Mouse (Mus musculus) ZHBTc4 (cell line): ENCODE results near the gene Styxl1.

Experiments
- DNase-seq: peaks from one replicate; pipeline ENCODE4 v3.0.0-alpha.2; 2011; ENCODE audit warnings: low read depth, low spot score

Styxl1 gene

DNA sequence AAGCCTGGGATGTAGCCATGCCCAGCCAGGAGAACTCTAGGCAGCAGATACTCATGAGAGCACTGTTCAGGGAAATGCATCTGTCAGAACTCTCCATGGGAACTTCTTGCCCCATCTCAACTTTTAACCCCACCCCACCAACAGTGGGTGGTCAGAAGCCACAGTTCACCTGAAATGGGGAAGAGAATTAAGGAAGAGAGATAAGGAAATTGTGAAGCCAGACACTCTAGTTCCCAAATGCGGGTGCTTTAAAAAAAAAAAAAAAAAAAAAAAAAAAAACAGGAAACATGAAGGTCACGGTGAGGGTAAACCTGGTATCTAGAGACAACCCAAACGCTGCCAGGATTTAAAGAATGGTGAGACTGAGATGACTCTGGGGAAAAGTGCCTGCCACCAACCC is 5.7 kb downstream of the Styxl1 start:
- DNase-seq = no peak

DNA sequence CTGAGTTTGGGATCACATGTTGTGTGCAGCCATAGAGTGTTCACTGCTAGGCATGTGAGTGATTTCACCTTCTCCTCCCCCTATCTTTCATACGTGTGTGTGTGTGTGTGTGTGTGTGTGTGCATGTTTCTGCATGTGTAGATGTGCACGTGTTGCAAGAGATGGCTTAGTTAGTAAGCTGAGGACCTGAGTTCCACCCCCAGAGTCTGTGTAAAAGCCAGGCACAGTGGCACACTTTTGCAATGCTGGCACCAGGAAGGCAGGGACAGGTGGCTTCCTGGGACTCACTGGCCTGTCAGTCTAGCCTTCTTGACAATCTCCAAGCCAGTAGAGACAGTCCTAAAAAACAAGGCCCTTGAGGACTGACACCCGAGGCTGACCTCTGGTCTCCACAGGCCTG is 13.2 kb downstream of the Styxl1 start:
- no peak for DNase-seq

DNA sequence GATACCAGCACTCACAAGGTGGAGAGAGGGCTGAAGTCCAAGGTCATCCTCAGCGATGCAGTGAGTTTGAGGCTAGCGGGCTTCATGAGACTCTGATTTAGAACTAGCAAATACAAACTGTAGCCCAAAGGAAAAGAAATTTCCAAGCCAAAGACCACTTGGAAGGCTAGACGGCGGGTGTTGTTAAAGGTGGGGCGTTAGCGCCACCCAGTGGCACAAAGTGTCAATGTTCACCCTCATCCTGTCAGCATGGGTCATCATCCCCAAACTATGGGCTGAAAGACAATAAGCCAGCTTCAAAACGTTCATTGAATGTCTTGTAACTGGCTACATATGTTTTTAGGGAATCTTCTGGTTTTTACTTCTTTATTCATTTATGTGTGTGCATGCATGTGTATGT is 14.7 kb downstream of the Styxl1 start:
- peak; percentile 82 for DNase-seq

DNA sequence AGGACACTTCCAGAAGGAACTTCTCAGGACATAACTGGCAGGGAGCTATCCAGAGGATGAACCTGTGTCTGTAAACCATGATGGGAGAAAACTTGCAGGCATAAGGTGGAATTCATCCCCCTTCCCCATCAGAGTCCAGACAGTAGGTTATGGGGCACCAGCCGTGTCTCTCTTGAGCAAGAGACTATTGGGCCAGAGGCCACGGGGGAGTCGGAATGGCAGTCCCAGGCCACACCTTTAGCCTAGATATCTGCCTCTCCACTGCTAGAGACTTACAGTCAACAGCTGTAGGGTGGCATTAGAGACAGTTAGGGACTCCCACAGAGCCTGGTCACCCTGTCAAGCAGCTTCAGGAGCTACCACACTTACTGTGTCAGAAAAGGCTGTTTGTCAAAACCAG is 16.3 kb downstream of the Styxl1 start:
- DNase-seq = no peak

DNA sequence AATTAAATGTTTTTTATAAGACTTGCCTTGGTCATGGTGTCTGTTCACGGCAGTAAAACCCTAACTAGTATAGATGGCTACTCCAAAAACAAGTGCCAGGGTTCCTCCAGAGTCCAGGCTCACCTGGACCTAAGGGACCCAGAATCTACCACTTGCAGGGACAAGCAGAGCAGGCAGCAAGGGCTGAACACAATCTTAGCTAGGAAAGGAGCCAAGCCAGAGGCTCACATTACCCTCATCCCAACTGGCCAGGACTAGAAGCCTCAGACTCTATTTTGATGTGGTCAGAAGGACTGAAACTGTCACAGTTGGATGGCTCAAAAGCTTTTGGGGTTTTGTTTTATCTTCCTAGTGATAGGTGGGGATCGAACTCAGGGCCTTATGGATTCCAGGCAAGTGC is 26.6 kb downstream of the Styxl1 start:
- DNase-seq = no peak

DNA sequence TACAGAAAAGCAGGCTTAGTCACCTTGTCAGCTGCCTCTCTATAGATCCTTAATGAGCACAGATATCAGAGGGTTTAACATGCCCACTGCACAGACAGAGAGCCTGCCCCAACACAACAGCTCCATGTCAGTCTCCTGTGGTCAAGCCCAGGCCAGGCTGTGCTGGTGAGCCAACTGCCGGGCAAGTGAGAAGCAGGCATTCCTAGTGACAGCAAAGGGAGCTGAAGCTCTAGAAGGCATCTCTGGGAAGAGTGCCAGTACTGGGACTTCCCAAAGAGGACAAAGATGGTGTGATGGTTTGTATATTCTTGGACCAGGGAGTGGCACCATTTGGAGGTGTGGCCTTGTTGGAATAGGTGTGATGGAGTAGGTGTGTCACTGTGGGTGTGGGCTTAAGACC is 27.1 kb downstream of the Styxl1 start:
- DNase-seq = no peak

DNA sequence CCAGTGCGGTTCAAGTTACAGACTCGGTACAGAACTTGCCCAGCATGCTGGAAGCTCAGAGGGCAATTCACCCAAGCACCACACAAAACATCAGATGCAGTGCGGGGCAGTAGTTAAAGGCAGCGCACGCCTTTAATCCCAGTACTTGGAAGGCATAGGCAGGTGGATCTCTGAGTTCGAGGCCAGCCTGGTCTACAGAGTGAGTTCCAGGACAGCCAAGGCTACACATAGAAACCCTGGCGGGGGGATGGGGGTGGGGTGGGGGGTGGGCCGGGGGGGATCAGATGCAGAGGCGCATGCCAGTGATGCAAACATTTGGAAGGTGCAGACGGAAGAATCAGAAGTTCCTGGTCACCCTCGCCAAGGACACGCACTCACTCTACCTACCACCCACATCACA is 33.4 kb downstream of the Styxl1 start:
- no peak for DNase-seq

DNA sequence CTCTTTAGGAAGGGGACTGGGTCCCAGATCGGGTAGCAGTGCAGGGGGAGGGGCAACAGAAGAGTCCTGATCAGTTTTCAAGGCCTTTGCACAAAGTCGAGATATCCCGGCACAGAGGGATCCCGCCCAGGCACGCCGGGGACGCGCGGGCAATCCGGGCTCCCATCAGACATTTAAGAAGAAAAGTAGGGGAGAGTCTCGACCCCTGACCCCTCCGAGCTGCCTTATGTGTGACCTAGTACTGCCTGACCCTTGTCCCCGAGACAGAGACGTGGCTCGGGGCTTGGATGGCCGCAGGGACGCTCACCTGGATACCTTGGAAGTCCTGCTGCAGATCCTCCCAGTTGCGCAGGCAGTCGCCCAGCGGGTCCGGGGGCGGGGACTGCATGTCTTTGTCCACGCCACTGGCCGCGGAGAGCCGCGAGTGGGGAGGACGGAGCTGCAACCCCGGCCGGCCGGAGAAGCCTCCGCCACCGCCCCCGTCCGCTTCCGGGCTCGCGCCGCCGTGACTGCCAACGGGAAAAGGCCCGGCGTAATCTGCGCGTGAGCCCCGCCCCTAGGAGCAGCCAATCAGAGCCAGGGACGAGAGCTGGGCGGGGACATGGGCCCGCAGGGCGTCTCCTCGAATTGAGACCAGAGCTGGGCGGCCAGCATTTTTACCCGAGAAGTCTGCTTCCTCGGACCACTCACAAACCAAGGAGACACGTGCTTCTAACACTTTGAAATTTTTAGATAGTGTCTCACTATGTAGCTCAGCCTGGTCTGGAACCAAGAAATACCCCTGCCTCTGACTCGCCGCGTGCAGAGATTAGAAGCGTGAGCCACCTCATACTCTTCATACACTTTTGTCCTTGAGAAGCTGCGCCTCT is 34.2 kb downstream of the Styxl1 start, which contains the start of gene Tmem120a:
Tmem120a (minus strand) TSS at position 708 of the 869 bp plus-strand sequence.
- peak; percentile 96 for DNase-seq

DNA sequence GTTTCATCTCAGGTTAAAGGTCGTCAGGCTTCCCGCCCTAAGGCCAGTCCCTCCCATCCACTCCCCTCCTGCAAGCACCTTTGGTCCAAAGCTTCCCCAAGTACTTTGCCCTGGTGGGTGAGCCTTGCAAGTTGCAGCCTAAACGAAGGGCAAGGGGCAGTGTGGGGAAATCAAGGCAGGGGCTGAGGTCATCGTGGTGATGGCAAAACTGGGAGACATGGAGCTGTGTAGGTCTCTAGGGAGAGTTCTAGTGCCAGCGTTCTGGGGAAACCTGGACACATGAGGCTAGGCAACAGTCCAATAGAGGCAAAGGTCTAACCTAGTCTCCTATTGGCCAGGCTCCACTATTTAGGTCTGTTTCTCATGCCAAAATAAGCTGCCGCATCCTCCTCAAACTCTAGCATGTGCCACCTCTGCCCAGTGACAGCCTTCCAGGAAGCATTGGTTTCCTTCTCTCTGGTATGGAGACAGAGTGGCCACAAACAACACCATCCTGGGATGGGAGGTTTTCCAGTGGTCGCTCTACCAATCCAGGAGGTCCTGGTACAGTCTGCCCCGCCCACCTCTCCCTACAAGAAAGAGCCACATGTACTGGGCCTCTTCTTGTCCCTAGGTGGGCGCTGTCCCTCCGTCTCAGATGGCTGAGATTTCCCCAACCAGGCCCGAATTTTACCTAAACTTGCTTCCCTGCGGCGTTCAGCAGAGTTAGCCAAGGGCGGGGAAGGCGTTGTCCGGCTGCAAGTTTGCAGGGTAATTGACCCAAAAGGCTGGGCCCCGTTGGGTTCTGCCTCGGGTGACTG is 35.0 kb downstream of the Styxl1 start:
- peak; percentile 51 for DNase-seq

DNA sequence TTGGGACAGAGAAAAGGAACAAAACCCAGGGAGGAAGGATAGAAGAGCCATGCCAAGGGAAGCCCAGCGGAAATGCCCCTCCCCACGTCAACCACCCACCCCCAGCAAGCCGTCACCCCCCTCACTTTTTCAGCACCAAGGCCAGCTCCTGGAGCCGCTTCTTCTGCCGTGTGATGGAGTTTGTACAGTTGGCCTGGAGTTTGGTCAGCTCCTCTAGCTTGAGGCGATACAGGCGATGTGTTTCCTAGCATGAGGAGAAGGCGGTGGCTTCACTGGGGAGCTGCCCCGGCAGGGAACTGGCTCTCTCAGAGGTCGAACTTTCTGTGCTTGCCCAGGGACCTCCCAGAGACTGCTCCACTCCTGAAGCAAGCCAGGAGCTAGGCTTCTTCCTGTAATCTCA is 36.0 kb downstream of the Styxl1 start:
- peak; percentile 57 for DNase-seq

DNA sequence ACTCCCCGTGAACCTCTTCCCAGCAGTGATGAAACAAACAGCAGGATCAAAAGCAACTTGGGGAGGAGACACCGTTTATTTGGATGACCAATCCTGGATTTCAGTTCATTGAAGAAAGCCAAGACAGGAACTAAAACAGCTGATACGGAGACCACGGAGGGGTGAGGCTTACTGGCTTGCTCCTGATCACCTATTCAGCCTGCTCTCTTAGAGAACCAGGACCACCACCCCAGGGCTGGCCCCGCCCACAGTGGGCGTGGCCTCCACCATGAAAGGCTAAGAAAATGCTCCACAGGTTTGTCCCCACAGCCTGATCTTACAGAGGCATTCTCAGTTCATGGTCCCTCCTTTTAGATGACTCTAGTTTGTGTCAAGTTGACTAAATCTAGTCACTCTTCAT is 39.9 kb downstream of the Styxl1 start:
- DNase-seq = peak; percentile 95

DNA sequence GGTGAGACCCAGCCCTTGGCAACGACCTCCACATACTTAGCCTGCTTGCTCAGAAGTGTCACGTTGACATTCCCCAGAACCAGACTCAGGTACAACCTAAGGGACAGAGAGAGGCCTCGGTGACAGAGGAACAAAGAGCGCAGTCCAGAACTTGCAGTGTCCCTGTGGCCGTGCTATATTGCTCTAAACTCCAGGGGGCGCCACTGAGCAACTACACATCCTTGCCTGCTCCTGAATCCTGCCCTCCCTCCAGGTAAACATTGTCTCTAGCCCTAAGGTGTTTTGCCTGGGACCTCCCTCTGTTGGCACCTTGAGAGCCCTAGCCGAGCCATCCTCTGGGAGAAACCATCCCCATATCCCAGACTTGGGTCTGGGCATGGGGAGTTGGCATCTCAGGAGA is 41.0 kb downstream of the Styxl1 start:
- DNase-seq = peak; percentile 75

DNA sequence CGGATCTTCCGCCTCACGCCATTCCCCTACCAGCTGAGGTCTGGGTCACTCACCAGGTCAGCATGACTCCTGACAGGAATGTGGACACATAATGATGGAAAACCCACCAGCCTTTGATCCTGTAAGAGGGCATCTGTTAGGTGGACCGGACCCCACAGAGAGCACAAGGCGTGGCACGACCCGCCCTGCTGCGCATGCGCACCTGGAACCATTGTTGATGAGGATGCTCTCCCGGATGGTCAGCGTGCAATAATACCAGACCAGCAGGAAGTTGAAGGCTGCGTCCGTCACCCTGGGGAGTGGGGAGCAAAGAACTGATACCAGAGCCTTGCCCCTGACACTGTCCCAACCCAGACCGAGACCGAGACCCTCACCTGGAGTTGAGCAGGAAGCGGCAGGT is 41.6 kb downstream of the Styxl1 start:
- DNase-seq = peak; percentile 40

DNA sequence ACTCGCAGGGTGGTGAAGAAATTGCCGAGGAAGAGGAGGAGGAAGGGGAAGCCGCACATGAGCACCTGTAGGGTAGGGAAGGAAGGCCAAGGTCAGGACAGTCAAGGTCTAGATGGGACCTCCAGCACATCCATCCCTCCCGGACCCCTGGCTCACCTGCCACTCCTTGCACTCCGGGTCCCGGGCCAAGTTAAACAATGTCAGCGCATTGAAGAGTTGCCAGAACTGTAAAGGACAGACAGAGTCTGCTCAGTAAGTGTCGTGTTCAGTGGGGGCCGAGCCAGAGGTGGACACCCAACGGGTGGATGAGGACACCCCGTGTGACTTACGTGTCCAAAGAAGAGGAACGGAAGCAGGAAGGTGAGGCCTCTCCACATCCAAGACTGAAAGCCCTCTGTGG is 42.4 kb downstream of the Styxl1 start:
- no peak for DNase-seq

DNA sequence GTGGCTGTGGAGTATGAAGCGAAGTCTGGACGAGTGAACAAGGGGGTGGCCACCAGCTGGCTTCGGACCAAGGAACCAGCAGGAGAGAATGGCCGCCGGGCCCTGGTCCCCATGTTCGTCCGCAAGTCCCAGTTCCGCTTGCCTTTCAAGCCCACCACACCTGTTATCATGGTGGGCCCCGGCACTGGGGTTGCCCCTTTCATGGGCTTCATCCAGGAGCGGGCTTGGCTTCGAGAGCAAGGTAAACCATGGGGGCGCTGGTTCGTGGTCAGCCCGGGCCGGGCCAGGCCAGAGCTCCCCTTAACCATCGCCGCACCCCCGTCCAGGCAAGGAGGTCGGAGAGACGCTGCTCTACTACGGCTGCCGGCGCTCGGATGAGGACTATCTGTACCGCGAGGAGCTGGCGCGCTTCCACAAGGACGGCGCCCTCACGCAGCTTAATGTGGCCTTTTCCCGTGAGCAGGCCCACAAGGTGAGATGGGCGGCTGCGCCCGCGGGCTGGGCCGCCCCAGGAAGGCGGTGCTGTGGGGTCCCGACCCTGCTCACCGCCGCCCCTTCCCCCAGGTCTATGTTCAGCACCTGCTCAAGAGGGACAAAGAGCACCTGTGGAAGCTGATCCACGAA is 44.0 kb downstream of the Styxl1 start:
- peak; percentile 45 for DNase-seq

DNA sequence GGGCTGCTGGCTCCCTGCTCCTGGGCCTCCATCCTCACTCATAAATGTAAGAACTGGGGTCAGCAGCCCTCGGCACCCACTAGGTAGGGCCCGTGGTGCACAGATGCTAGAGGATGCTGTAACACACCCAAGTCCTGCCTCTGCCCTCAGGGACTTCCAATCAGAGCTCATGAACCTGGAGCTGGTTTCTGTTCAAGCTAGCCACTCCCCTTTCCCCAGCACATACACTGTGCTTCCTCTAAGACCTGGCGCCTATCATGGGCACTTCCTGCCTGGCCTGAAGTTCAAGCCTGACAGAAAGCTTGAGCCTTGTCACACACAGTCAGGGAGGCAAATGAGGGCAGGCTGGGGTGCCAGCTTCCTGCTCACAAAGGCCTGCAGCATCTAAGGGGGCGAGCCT is 45.1 kb downstream of the Styxl1 start:
- peak; percentile 57 for DNase-seq

DNA sequence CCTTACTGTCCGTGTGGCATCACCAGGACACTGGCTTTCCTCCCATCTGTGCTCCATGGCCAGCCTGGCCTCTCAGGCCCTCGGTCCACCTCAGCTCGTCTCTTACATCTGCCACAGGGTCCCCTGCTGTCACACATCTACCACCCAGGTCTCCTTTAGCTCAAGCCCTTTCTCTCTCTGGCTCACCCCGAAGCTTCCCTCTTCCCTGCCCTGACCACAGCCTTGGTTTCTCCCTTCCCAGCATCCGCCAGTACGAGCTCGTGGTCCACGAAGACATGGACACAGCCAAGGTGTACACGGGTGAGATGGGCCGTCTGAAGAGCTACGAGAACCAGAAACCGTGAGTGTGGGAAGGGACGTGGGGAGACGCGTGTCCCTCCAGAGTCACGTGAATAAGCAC is 46.9 kb downstream of the Styxl1 start:
- DNase-seq = no peak

DNA sequence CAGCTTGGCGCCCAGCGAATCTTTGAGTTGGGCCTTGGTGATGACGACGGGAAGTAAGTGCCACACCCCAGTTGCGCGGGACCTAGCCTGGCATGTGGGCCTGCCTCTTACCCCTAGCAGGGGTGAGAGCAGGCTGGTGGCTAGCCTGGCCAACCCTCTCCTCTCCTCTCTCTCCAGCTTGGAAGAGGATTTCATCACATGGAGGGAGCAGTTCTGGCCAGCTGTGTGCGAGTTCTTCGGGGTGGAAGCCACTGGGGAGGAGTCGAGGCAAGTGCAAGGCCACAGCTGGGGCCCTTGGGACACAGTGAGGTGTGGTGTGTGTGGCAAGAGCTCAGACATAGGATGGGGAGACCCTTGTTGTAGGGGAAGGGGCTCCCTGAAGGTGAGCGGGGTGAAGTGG is 47.3 kb downstream of the Styxl1 start:
- DNase-seq = no peak

DNA sequence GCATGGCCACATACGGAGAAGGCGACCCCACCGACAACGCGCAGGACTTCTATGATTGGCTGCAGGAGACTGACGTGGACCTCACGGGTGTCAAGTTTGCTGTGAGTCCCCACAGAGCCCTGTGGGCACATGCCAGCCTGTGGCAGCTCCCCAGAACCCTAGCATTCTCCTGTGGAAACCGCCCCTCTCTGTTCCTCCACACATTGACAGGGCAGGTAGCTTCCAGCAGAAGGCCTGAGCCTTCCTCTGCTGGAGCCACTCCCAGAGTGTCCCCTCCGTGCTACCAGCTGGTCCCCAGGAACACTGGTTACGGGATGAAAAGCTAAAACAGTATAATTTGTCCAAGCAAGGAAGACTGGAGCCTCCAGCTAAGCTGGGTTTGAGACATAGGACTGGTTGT is 47.9 kb downstream of the Styxl1 start:
- no peak for DNase-seq

DNA sequence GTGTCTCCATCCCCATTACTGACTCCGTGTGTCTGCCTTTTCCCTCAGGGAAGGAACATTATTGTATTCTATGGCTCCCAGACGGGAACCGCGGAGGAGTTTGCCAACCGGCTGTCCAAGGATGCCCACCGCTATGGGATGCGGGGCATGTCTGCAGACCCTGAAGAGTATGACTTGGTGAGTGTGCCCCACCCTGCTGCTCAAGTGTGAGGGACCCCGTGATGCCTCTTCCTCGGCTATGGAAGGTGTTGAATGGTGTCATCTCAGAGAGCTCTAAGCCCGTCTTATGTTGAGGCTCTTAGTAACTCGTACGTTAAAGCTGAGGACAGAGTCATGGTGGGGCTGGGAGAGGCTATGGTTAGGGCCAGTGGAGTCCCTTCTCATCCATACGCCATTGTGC is 48.8 kb downstream of the Styxl1 start:
- no peak for DNase-seq

DNA sequence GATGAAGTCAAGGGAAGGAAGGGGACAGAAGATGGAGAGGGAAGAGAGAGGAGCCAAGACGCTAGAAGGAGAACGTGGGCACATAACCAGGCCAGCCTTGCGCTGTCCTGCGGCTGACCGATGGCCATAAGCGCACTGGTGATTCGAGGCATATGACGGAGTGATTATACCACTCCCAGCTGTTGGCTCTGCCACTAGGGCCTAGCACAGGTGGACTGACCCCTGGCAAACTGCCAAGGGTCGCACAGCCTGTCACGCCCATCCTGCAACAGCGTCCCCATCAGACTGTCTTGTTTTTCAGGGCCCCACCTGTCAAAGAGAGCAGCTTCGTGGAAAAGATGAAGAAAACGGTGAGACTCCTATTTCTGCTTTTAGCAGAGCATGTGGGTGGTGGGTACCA is 49.8 kb downstream of the Styxl1 start:
- DNase-seq = no peak

DNA sequence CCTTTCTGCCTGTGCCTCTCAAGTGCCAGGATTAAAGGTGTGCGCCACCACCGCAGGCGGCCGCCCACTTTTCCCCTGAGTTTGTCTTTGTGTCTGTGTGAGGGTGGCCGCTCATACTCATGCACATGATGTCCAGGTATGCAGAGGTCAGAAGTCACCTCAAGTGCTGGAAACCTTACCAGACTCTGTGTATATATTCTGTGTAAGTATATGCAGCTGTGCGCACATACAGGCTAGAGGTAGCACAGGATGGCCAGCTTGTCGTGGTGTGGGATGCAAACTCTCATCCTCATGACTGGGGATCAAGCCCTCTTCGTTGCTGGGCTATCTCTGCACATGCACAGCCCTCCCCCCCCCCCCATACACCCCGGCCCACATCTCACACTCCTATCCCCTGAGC is 50.3 kb downstream of the Styxl1 start:
- DNase-seq = no peak
